Mouse (Mus musculus) G1E (cell line): ENCODE results near the gene Clca3a1. TPM values are rescaled to one million over a fixed set of nuclear protein-coding genes. Genes with fewer than 3 reads are reported as not detected.

Source experiments
- ATAC-seq: 2 replicates; pipeline ENCODE4 v1.8.0; 2016; ENCODE audit warnings: mild to moderate bottlenecking; ENCODE audit not compliant: insufficient number of reproducible peaks, poor library complexity, low FRiP score, severe bottlenecking; ENCODE audit errors: extremely low read depth
- DNase-seq: peaks from one replicate; pipeline ENCODE4 v3.0.0; 2012; ENCODE audit warnings: low spot score
- H3K27me3 ChIP-seq: 2 replicates; pipeline ENCODE4 v1.6.1; 2012; ENCODE audit warnings: mild to moderate bottlenecking, low read length, inconsistent platforms; ENCODE audit not compliant: insufficient read depth
- H3K36me3 ChIP-seq: replicated peaks from 2 replicates; pipeline ENCODE3; 2012; ENCODE audit warnings: mild to moderate bottlenecking, inconsistent platforms
- H3K4me1 ChIP-seq: 2 replicates; pipeline ENCODE4 v1.6.1; 2012; ENCODE audit warnings: low read depth, low read length, inconsistent platforms, mixed read lengths; ENCODE audit not compliant: insufficient read depth
- H3K4me3 ChIP-seq: 2 replicates; pipeline ENCODE4 v1.5.1; 2012; ENCODE audit warnings: low read depth, mild to moderate bottlenecking, inconsistent platforms, low read length, moderate library complexity, mixed read lengths
- H3K9me3 ChIP-seq: replicated peaks from 2 replicates; pipeline ENCODE4 v1.6.1; 2012; ENCODE audit warnings: inconsistent platforms
- CTCF ChIP-seq: IDR thresholded peaks from 2 replicates; pipeline ENCODE4 v1.5.1; 2012; ENCODE audit warnings: low read depth, low read length, inconsistent platforms, mixed read lengths
- GATA1 ChIP-seq: IDR thresholded peaks from 2 replicates; pipeline ENCODE4 v1.6.1; 2012; ENCODE audit warnings: borderline replicate concordance, low read length, inconsistent platforms, mixed read lengths
- GATA2 ChIP-seq: IDR thresholded peaks from 2 replicates; pipeline ENCODE4 v1.6.1; 2012; ENCODE audit warnings: low read depth, low read length, inconsistent platforms, borderline replicate concordance
- POLR2AphosphoS5 ChIP-seq: IDR thresholded peaks from 2 replicates; pipeline ENCODE4 v1.6.1; 2012; ENCODE audit warnings: low read depth, low read length, inconsistent platforms; ENCODE audit not compliant: insufficient replicate concordance
- TAL1 ChIP-seq: conservative IDR thresholded peaks from 2 replicates; pipeline ENCODE4 v1.6.1; 2012; ENCODE audit warnings: low read depth, low read length, inconsistent platforms, mixed read lengths
- polyA plus RNA-seq: library from polyadenylated mRNA; stranded (reverse); fragments of >175 nt; gene quantifications from 2 replicates; pipeline ENCODE4 v1.2.3, GENCODE M21; 2012
- total RNA-seq, 2 experiments: library from RNA; stranded (forward) in 1 of 2; stranded (reverse) in 1 of 2; fragments of 200-1000 nt in 1 of 2; fragments of >200 nt in 1 of 2; fragmentation: Nextera tagmentation in 1 of 2; gene quantifications; 2 replicates each; pipeline ENCODE4 v1.2.3; 2014 to 2017

Clca3a1 gene
- total and polyA plus RNA-seq, 3 experiments = 1.8 to 61.1 (median 19.8) TPM

DNA sequence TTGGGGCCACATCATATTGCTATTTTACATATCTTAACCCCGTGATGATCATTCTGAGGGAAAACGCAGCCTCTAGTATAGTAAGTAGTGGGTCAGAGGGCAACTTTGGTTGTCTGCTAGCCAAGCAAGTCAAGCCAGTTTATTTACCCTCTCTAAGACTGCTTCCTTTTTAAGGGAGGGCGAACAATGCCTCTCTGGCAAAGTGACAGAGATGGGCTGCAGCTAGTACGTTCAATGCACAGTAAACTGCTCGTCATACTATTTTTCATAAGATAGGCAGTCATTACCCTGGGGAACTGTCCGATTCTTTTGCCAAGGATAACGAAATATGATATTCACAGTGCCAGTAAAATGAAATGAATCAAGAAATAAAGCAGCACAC is 42.1 kb downstream of the Clca3a1 start:
- DNase-seq (no peak), ATAC-seq (no peak)
- H3K36me3 ChIP-seq = peaks cover 22% of the 10 kb centered on the region
- H3K9me3 ChIP-seq = no peaks in the 10 kb centered on the region
- H3K4me1 ChIP-seq = peaks cover 59% of the 10 kb centered on the region
- H3K4me3 ChIP-seq = peak overlapping the region; percentile 98
- H3K27me3 ChIP-seq = no peaks in the 10 kb centered on the region
- TF ChIP-seq POLR2AphosphoS5 (no peak), GATA1 (no peak), TAL1 (no peak), CTCF (no peak), GATA2 (no peak)

- Histone ChIP-seq H3K27me3 (no peaks in the 10 kb centered on the region), H3K36me3 (peaks cover 30% of the 10 kb centered on the region), H3K4me1 (peaks cover 54% of the 10 kb centered on the region), H3K9me3 (no peaks in the 10 kb centered on the region), H3K4me3 (peak overlapping the region; percentile 67; the same call in 1 of the 2 replicates)
- TF ChIP-seq CTCF = no peak
- TF ChIP-seq GATA2 = no peak
- no peak for TF ChIP-seq GATA1
- no peak for TF ChIP-seq TAL1
- no peak for TF ChIP-seq POLR2AphosphoS5
- DNase-seq (no peak), ATAC-seq (no peak)
These were observed 42.9 kb downstream of the Clca3a1 start for GRCm38 (mm10) chr3:144717835-144718234.

- no peaks in the 10 kb centered on the region for H3K9me3 ChIP-seq
- no peak for TF ChIP-seq TAL1
- no peak for TF ChIP-seq GATA1
- TF ChIP-seq CTCF = no peak
- no peak for TF ChIP-seq GATA2
- no peak for TF ChIP-seq POLR2AphosphoS5
- H3K4me3 ChIP-seq = no peak overlapping the region; the same call in 1 of the 2 replicates
- H3K27me3 ChIP-seq = no peaks in the 10 kb centered on the region
- DNase-seq (no peak), ATAC-seq (no peak)
- H3K36me3 ChIP-seq = peaks cover 36% of the 10 kb centered on the region
- H3K4me1 ChIP-seq = peaks cover 49% of the 10 kb centered on the region
These were observed 43.7 kb downstream of the Clca3a1 start for GRCm38 (mm10) chr3:144717121-144717520.

DNA sequence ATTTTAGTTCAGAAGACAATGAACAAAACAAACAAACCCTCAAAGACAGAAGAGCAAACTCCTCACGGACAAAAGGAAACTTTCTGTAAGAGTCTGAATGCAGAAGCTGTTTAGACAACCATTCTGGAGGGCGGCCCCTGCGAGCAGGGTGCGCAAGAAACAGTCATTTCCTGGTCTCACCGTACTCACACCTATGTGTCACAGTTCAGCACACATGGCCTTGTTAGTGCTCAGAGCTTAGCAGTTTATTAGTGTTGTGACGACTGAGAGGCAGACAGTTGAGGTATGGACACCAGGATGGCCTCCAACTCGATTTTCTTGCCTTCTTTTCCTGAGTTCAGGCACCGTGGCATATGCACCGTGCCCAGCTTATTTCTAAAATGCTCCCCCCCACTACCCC is 44.9 kb downstream of the Clca3a1 start:
- peak overlapping the region; percentile 4; the same call in 1 of the 2 replicates for H3K4me3 ChIP-seq
- ATAC-seq (no peak), DNase-seq (no peak)
- peaks cover 48% of the 10 kb centered on the region for H3K36me3 ChIP-seq
- no peak for TF ChIP-seq GATA1
- no peak for TF ChIP-seq TAL1
- TF ChIP-seq POLR2AphosphoS5 = no peak
- TF ChIP-seq GATA2 = no peak
- no peak for TF ChIP-seq CTCF
- H3K4me1 ChIP-seq = peaks cover 47% of the 10 kb centered on the region
- H3K9me3 ChIP-seq = no peaks in the 10 kb centered on the region
- no peaks in the 10 kb centered on the region for H3K27me3 ChIP-seq

- Histone ChIP-seq H3K4me3 (no peak overlapping the region), H3K4me1 (peaks cover 42% of the 10 kb centered on the region), H3K9me3 (no peaks in the 10 kb centered on the region), H3K36me3 (peaks cover 54% of the 10 kb centered on the region), H3K27me3 (no peaks in the 10 kb centered on the region)
- TF ChIP-seq CTCF = no peak
- no peak for TF ChIP-seq POLR2AphosphoS5
- no peak for TF ChIP-seq TAL1
- no peak for TF ChIP-seq GATA2
- no peak for TF ChIP-seq GATA1
- ATAC-seq = no peak
- no peak for DNase-seq
These were observed 45.7 kb downstream of the Clca3a1 start for GRCm38 (mm10) chr3:144715033-144715432.

DNA sequence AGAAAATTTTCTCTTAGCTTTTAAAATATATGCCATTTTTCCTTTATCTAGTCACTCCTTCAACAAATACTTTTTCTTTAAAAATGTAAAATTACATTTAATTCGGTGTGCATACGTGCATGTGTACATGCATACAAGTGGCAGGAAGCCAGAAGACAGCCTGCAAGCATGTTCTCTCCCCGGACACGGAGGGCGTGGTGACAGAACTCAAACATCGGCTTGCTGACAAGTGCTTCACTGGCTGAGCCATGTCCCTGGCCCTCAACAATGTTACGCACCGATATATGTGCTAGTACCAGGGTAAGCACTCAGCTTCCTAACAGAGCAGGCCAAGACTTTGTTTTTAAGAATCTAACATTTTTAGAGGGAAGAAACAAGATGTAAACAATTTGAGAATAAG is 46.2 kb downstream of the Clca3a1 start:
- no peak for ATAC-seq
- peaks cover 59% of the 10 kb centered on the region for H3K36me3 ChIP-seq

GRCm38 (mm10) chr3:144714126-144714525 is 46.7 kb downstream of the Clca3a1 start:
- ATAC-seq = no peak
- peaks cover 42% of the 10 kb centered on the region for H3K4me1 ChIP-seq
- no peaks in the 10 kb centered on the region for H3K27me3 ChIP-seq
- no peak for DNase-seq
- peaks cover 61% of the 10 kb centered on the region for H3K36me3 ChIP-seq
- TF ChIP-seq CTCF = no peak
- TF ChIP-seq GATA1 = no peak
- TF ChIP-seq TAL1 = no peak
- TF ChIP-seq POLR2AphosphoS5 = no peak
- no peak for TF ChIP-seq GATA2
- H3K4me3 ChIP-seq = no peak overlapping the region
- H3K9me3 ChIP-seq = no peaks in the 10 kb centered on the region

More for the DNA sequence above, 46.2 kb downstream of the Clca3a1 start:
- Histone ChIP-seq H3K9me3 (no peaks in the 10 kb centered on the region), H3K4me1 (peaks cover 42% of the 10 kb centered on the region), H3K27me3 (no peaks in the 10 kb centered on the region), H3K4me3 (no peak overlapping the region)
- no peak for DNase-seq
- no peak for TF ChIP-seq CTCF
- no peak for TF ChIP-seq GATA1
- no peak for TF ChIP-seq GATA2
- no peak for TF ChIP-seq POLR2AphosphoS5
- no peak for TF ChIP-seq TAL1
